Mouse (Mus musculus) forebrain, embryonic 12.5 days (tissue): ENCODE measurements at regions not wholly inside any gene's neighbourhood (a gene's known extent, or its start where the extent isn't known, plus 50 kb on each side); places are given as distances from the start of the nearest gene placed in this dataset.

Experiments used
- ATAC-seq: fragments of 200-750 bp; cut with Nextera tagmentation; 2 replicates; pipeline ENCODE4 v1.8.0; 2017; ENCODE audit warnings: moderate TSS enrichment; ENCODE audit not compliant: low FRiP score
- H3K27ac ChIP-seq: fragments of 300-500 bp; sonication (generic); 2 replicates; pipeline ENCODE4 v1.5.1; 2016; ENCODE audit warnings: mild to moderate bottlenecking
- H3K27me3 ChIP-seq: fragments of 300-500 bp; sonication (generic); 2 replicates; pipeline ENCODE4 v1.6.1; 2016; ENCODE audit warnings: mild to moderate bottlenecking
- H3K36me3 ChIP-seq: fragments of 300-500 bp; sonication (generic); replicated peaks from 2 replicates; pipeline ENCODE4 v1.6.1; 2016; ENCODE audit warnings: mild to moderate bottlenecking
- H3K4me1 ChIP-seq: fragments of 300-500 bp; sonication (generic); 2 replicates; pipeline ENCODE4 v1.6.1; 2016
- H3K4me2 ChIP-seq: fragments of 300-500 bp; sonication (generic); 2 replicates; pipeline ENCODE4 v1.6.1; 2016; ENCODE audit warnings: mild to moderate bottlenecking, moderate library complexity
- H3K4me3 ChIP-seq: fragments of 300-500 bp; sonication (generic); replicated peaks from 2 replicates; pipeline ENCODE4 v1.5.1; 2016; ENCODE audit warnings: mild to moderate bottlenecking
- H3K9ac ChIP-seq: fragments of 300-500 bp; sonication (generic); 2 replicates; pipeline ENCODE4 v1.6.1; 2016; ENCODE audit warnings: mild to moderate bottlenecking
- H3K9me3 ChIP-seq: fragments of 300-500 bp; sonication (generic); 2 replicates; pipeline ENCODE4 v1.6.1; 2016
- WGBS: fragments of 180-500 bp; shearing (Covaris S2); methylation state at CpG from one replicate; pipeline ENCODE4 v1.1.7; 2016; 5-methylcytosine and 5-hydroxymethylcytosine counted together

- ATAC-seq = no peak
- Histone ChIP-seq H3K36me3 (no peaks in the 10 kb centered on the region), H3K4me2 (no peak overlapping the region), H3K4me3 (no peak overlapping the region), H3K27me3 (no peaks in the 10 kb centered on the region), H3K9me3 (no peaks in the 10 kb centered on the region), H3K27ac (no peak overlapping the region), H3K4me1 (peaks cover 4% of the 10 kb centered on the region; the same call in 1 of the 2 replicates), H3K9ac (no peak overlapping the region)
- WGBS = 44% methylated on average over 4 of the region's 4 CpGs
Observed at GRCm38 (mm10) chr7:117311316-117311715, 69.5 kb upstream of the Xylt1 start.

DNA sequence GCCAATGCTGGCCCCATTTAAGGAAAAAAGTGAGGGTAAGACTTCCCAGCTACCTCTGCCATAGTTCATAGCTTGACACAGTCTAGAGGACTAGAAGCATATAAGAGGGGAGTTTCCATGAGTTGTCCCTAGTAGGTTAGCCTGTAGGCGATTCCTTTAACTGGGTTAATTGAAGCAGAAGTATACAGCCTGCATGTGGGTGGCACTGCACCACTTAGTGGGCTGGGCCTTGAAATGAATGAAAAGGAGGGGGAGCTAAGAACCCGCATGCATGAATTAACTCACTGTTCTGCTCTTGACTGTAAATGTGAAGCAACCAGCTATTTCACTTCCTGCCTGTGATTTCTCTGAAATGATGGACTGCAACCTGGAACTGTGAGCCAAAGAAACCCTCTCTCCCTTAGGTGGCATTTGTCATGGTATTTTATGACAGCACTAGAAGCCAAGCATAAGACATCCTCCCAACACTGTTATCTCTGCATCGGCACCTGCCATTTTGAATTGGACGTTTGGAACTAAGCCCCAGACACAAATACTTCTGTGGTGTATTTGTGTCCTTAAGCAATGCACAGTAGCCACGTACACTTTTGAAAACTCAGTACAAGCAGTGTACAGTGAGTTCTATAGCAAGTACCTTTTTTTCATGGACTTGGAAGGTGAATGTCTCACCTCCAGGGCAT lies 64.5 kb upstream of the Xylt1 start:
- Histone ChIP-seq H3K4me2 (no peak overlapping the region), H3K9me3 (no peaks in the 10 kb centered on the region), H3K27me3 (no peaks in the 10 kb centered on the region), H3K9ac (no peak overlapping the region), H3K27ac (no peak overlapping the region), H3K4me3 (no peak overlapping the region), H3K4me1 (peaks cover 6% of the 10 kb centered on the region; the same call in 1 of the 2 replicates), H3K36me3 (no peaks in the 10 kb centered on the region)
- WGBS = 56% methylated on average over 5 of the region's 5 CpGs
- peak; percentile 71 for ATAC-seq

DNA sequence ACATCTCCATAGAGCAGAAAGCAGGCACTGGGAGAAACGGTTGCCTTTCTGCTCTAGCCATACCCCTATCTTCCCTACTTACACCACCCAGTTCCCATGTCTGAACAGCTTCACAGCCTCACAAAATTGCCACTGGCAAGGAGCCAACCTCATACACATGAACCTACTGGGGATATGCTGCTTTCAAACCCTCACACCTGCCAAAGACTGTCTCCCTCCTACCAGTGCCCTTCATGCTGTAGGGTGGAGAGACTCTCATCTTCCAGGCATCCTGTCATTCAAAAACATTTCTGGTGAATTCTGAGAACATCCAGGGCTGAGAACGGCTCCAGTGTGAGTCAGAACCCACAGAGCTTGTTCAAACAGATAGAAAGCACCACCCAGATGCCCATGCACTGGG lies 63.4 kb upstream of the Xylt1 start:
- H3K27ac ChIP-seq = no peak overlapping the region
- WGBS = 79% methylated on average over 2 of the region's 2 CpGs
- no peaks in the 10 kb centered on the region for H3K9me3 ChIP-seq
- H3K9ac ChIP-seq = no peak overlapping the region
- H3K4me2 ChIP-seq = no peak overlapping the region
- H3K4me1 ChIP-seq = peaks cover 6% of the 10 kb centered on the region; the same call in 1 of the 2 replicates
- no peak overlapping the region for H3K4me3 ChIP-seq
- H3K36me3 ChIP-seq = no peaks in the 10 kb centered on the region
- ATAC-seq = no peak
- H3K27me3 ChIP-seq = no peaks in the 10 kb centered on the region

- no peak overlapping the region for H3K9ac ChIP-seq
- H3K4me3 ChIP-seq = no peak overlapping the region
- no peaks in the 10 kb centered on the region for H3K9me3 ChIP-seq
- WGBS = 48% methylated on average over 6 of the region's 6 CpGs
- no peak overlapping the region for H3K27ac ChIP-seq
- H3K4me1 ChIP-seq = peaks cover 6% of the 10 kb centered on the region; the same call in 1 of the 2 replicates
- no peak overlapping the region for H3K4me2 ChIP-seq
- no peaks in the 10 kb centered on the region for H3K27me3 ChIP-seq
- ATAC-seq = no peak
- H3K36me3 ChIP-seq = no peaks in the 10 kb centered on the region
Observed at GRCm38 (mm10) chr7:117320552-117320951, 60.2 kb upstream of the Xylt1 start.
